Mouse (Mus musculus) liver, adult 2 months (tissue): ENCODE measurements at regions not wholly inside any gene's neighbourhood (a gene's known extent, or its start where the extent isn't known, plus 50 kb on each side); places are given as distances from the start of the nearest gene placed in this dataset.

ENCODE experiments used
- CTCF ChIP-seq: fragments of 200-500 bp; IDR thresholded peaks from 2 replicates; pipeline ENCODE4 v1.5.1; 2011; ENCODE audit warnings: low read depth, low read length, control low read depth
- POLR2A ChIP-seq: fragments of 200-500 bp; IDR thresholded peaks from 2 replicates; pipeline ENCODE4 v1.6.1; 2011; ENCODE audit warnings: low read length, control low read depth; ENCODE audit not compliant: insufficient read depth; ENCODE audit errors: extremely low read depth

GRCm38 (mm10) chr16:50023885-50024284, 223.6 kb downstream of the Cd47 start:
- TF ChIP-seq POLR2A (no peak), CTCF (no peak)
